Mouse (Mus musculus) forebrain, embryonic 16.5 days (tissue): ENCODE results near the gene Rnf183. TPM values are rescaled to one million over a fixed set of nuclear protein-coding genes. Genes with fewer than 3 reads are reported as not detected.

Source experiments
- ATAC-seq: fragments of 200-750 bp; cut with Nextera tagmentation; 2 replicates; pipeline ENCODE4 v1.8.0; 2017; ENCODE audit warnings: mild to moderate bottlenecking, moderate library complexity
- H3K27ac ChIP-seq: fragments of 300-500 bp; sonication (generic); 2 replicates; pipeline ENCODE4 v1.5.1; 2014; ENCODE audit warnings: low read length, control low read depth
- H3K27me3 ChIP-seq: fragments of 300-500 bp; sonication (generic); replicated peaks from 2 replicates; pipeline ENCODE4 v1.6.1; 2014; ENCODE audit warnings: low read length; ENCODE audit not compliant: control insufficient read depth, insufficient read depth
- H3K36me3 ChIP-seq: fragments of 300-500 bp; sonication (generic); 2 replicates; pipeline ENCODE4 v1.6.1; 2014; ENCODE audit not compliant: control insufficient read depth, insufficient read depth
- H3K4me1 ChIP-seq: fragments of 300-500 bp; sonication (generic); replicated peaks from 2 replicates; pipeline ENCODE4 v1.6.1; 2014; ENCODE audit warnings: low read length; ENCODE audit not compliant: control insufficient read depth, insufficient read depth
- H3K4me2 ChIP-seq: fragments of 300-500 bp; sonication (generic); 2 replicates; pipeline ENCODE4 v1.6.1; 2014; ENCODE audit warnings: mild to moderate bottlenecking, low read length, control low read depth
- H3K4me3 ChIP-seq: fragments of 300-500 bp; sonication (generic); replicated peaks from 2 replicates; pipeline ENCODE4 v1.5.1; 2014; ENCODE audit warnings: mild to moderate bottlenecking, low read length, control low read depth
- H3K9ac ChIP-seq: fragments of 300-500 bp; sonication (generic); replicated peaks from 2 replicates; pipeline ENCODE4 v1.6.1; 2014; ENCODE audit warnings: low read depth, low read length, control low read depth
- H3K9me3 ChIP-seq: fragments of 300-500 bp; sonication (generic); 2 replicates; pipeline ENCODE4 v1.6.1; 2016; ENCODE audit warnings: low read length; ENCODE audit not compliant: control insufficient read depth
- WGBS: fragments of 180-500 bp; shearing (Covaris S2); extraction: QIAGEN DNeasy Blood & Tissue Kit; methylation state at CpG from one replicate; pipeline ENCODE4 v1.1.7; 2014; 5-methylcytosine and 5-hydroxymethylcytosine counted together
- polyA plus RNA-seq: library from polyadenylated mRNA; unstranded; fragments of >200 nt; fragmentation: Nextera tagmentation; extraction: Ambion mirVana; gene quantifications from 2 replicates; pipeline ENCODE4 v1.2.1, GENCODE M21; 2015

The Rnf183 gene
- polyA plus RNA-seq, 1 experiment from 2014 or later, result not detected

- Histone ChIP-seq H3K4me2 (no peak overlapping the region), H3K36me3 (no peaks in the 10 kb centered on the region), H3K9me3 (no peaks in the 10 kb centered on the region), H3K27ac (no peak overlapping the region), H3K4me3 (no peak overlapping the region), H3K27me3 (no peaks in the 10 kb centered on the region), H3K9ac (no peak overlapping the region), H3K4me1 (no peaks in the 10 kb centered on the region)
- ATAC-seq, result no peak
- 80% methylated on average over 7 of the region's 7 CpGs for WGBS
Observed at GRCm38 (mm10) chr4:62433939-62434870, 847 bp downstream of the Rnf183 start.

- no peak overlapping the region for H3K27ac ChIP-seq
- H3K4me1 ChIP-seq, result no peaks in the 10 kb centered on the region
- H3K27me3 ChIP-seq, result no peaks in the 10 kb centered on the region
- ATAC-seq, result no peak
- H3K4me3 ChIP-seq, result no peak overlapping the region
- H3K4me2 ChIP-seq, result no peak overlapping the region
- H3K36me3 ChIP-seq, result no peaks in the 10 kb centered on the region
- H3K9me3 ChIP-seq, result no peaks in the 10 kb centered on the region
- WGBS, result 86% methylated on average over 4 of the region's 4 CpGs
- no peak overlapping the region for H3K9ac ChIP-seq
Observed at GRCm38 (mm10) chr4:62431522-62431921, 3.5 kb downstream of the Rnf183 start.

GRCm38 (mm10) chr4:62430678-62431077 lies 4.4 kb downstream of the Rnf183 start:
- Histone ChIP-seq H3K4me3 (no peak overlapping the region), H3K9ac (no peak overlapping the region), H3K36me3 (no peaks in the 10 kb centered on the region), H3K9me3 (no peaks in the 10 kb centered on the region), H3K4me2 (no peak overlapping the region), H3K4me1 (no peaks in the 10 kb centered on the region), H3K27ac (no peak overlapping the region), H3K27me3 (no peaks in the 10 kb centered on the region)
- no peak for ATAC-seq

- H3K27ac ChIP-seq, result no peak overlapping the region
- H3K9me3 ChIP-seq, result no peaks in the 10 kb centered on the region
- no peak overlapping the region for H3K4me2 ChIP-seq
- WGBS, result 92% methylated on average over 9 of the region's 9 CpGs
- no peaks in the 10 kb centered on the region for H3K27me3 ChIP-seq
- H3K4me3 ChIP-seq, result no peak overlapping the region
- peaks cover 7% of the 10 kb centered on the region for H3K36me3 ChIP-seq
- no peak for ATAC-seq
- H3K9ac ChIP-seq, result no peak overlapping the region
- no peaks in the 10 kb centered on the region for H3K4me1 ChIP-seq
Observed at GRCm38 (mm10) chr4:62429616-62430015, 5.4 kb downstream of the Rnf183 start.

GRCm38 (mm10) chr4:62427978-62428758 lies 6.9 kb downstream of the Rnf183 start:
- Histone ChIP-seq H3K27ac (no peak overlapping the region), H3K36me3 (peaks cover 17% of the 10 kb centered on the region), H3K27me3 (no peaks in the 10 kb centered on the region), H3K9me3 (no peaks in the 10 kb centered on the region), H3K4me3 (no peak overlapping the region), H3K4me2 (no peak overlapping the region), H3K4me1 (no peaks in the 10 kb centered on the region), H3K9ac (no peak overlapping the region)
- 75% methylated on average over 17 of the region's 17 CpGs for WGBS
- ATAC-seq, result peak; percentile 20; the same call in 1 of the 2 replicates

GRCm38 (mm10) chr4:62425891-62426290 lies 9.2 kb downstream of the Rnf183 start:
- no peak overlapping the region for H3K4me2 ChIP-seq
- H3K27me3 ChIP-seq, result no peaks in the 10 kb centered on the region
- H3K9me3 ChIP-seq, result no peaks in the 10 kb centered on the region
- no peak overlapping the region for H3K4me3 ChIP-seq
- no peak for ATAC-seq
- H3K4me1 ChIP-seq, result no peaks in the 10 kb centered on the region
- H3K27ac ChIP-seq, result no peak overlapping the region
- no peak overlapping the region for H3K9ac ChIP-seq
- 93% methylated on average over 4 of the region's 4 CpGs for WGBS
- H3K36me3 ChIP-seq, result peaks cover 36% of the 10 kb centered on the region

- Histone ChIP-seq H3K9me3 (no peaks in the 10 kb centered on the region), H3K4me1 (0 out of 2 replicates have a peak, but pooled peaks cover 2% of the 10 kb centered on the region), H3K27me3 (no peaks in the 10 kb centered on the region), H3K27ac (no peak overlapping the region), H3K4me3 (no peak overlapping the region), H3K36me3 (peaks cover 65% of the 10 kb centered on the region), H3K4me2 (no peak overlapping the region), H3K9ac (no peak overlapping the region)
- WGBS, result 92% methylated on average over 6 of the region's 6 CpGs
- no peak for ATAC-seq
Observed at GRCm38 (mm10) chr4:62419091-62419490, 16.0 kb downstream of the Rnf183 start.

- Histone ChIP-seq H3K36me3 (peaks cover 60% of the 10 kb centered on the region), H3K9me3 (no peaks in the 10 kb centered on the region), H3K4me2 (no peak overlapping the region), H3K27ac (no peak overlapping the region), H3K4me3 (no peak overlapping the region), H3K4me1 (0 out of 2 replicates have a peak, but pooled peaks cover 2% of the 10 kb centered on the region), H3K27me3 (no peaks in the 10 kb centered on the region), H3K9ac (no peak overlapping the region)
- ATAC-seq, result peak; percentile 71; the same call in 1 of the 2 replicates
- WGBS, result 45% methylated on average over 8 of the region's 8 CpGs
Observed at GRCm38 (mm10) chr4:62418448-62418847, 16.6 kb downstream of the Rnf183 start.

- ATAC-seq, result no peak
- no peak overlapping the region for H3K4me2 ChIP-seq
- H3K9me3 ChIP-seq, result no peaks in the 10 kb centered on the region
- no peak overlapping the region for H3K9ac ChIP-seq
- H3K36me3 ChIP-seq, result peaks cover 24% of the 10 kb centered on the region
- H3K4me3 ChIP-seq, result no peak overlapping the region
- H3K27ac ChIP-seq, result no peak overlapping the region
- peaks cover 18% of the 10 kb centered on the region for H3K4me1 ChIP-seq
- no peaks in the 10 kb centered on the region for H3K27me3 ChIP-seq
- WGBS, result 94% methylated on average over 10 of the region's 10 CpGs
Observed at GRCm38 (mm10) chr4:62411606-62412005, 23.4 kb downstream of the Rnf183 start.
